Mouse (Mus musculus): ENCODE measurements at regions not wholly inside any gene's neighbourhood (a gene's known extent, or its start where the extent isn't known, plus 50 kb on each side); places are given as distances from the start of the nearest gene placed in this dataset.

- no peak overlapping the region for H3K9ac ChIP-seq (ENCODE audit: low read depth, low read length)
- H3K27ac ChIP-seq (ENCODE audit: low read depth, low read length) = no peak overlapping the region
- H3K4me3 ChIP-seq (ENCODE audit: low read length) = no peak overlapping the region
- H3K27me3 ChIP-seq (replicated peaks; ENCODE audit: control insufficient read depth, insufficient read depth, low read length) = no peaks in the 10 kb centered on the region
- no peaks in the 10 kb centered on the region for H3K9me3 ChIP-seq (ENCODE audit: control insufficient read depth, low read length)
- H3K36me3 ChIP-seq (ENCODE audit: control insufficient read depth, insufficient read depth, low read length) = no peaks in the 10 kb centered on the region
- ATAC-seq = no peak
- no peaks in the 10 kb centered on the region for H3K4me1 ChIP-seq (ENCODE audit: control insufficient read depth, insufficient read depth, low read depth, low read length)
- no peak overlapping the region for H3K4me2 ChIP-seq (ENCODE audit: low read length)
These were observed 114.7 kb upstream of the Ndp start for GRCm38 (mm10) chrX:17026161-17026829.

- ATAC-seq = no peak
These were observed 106.2 kb upstream of the Ndp start for GRCm38 (mm10) chrX:17017823-17018222.

GRCm38 (mm10) chrX:17009188-17009587, 97.6 kb upstream of the Ndp start:
- Histone ChIP-seq H3K9me3 (ENCODE audit: control insufficient read depth, low read length) (no peaks in the 10 kb centered on the region), H3K9ac (ENCODE audit: low read depth, low read length) (no peak overlapping the region), H3K36me3 (ENCODE audit: control insufficient read depth, insufficient read depth, low read length) (no peaks in the 10 kb centered on the region), H3K4me3 (ENCODE audit: low read length) (no peak overlapping the region), H3K4me1 (ENCODE audit: control insufficient read depth, insufficient read depth, low read depth, low read length) (no peaks in the 10 kb centered on the region), H3K27me3 (replicated peaks; ENCODE audit: control insufficient read depth, insufficient read depth, low read length) (no peaks in the 10 kb centered on the region), H3K4me2 (ENCODE audit: low read length) (no peak overlapping the region), H3K27ac (ENCODE audit: low read depth, low read length) (no peak overlapping the region)
- no peak for ATAC-seq
- 71% methylated on average over 2 of the region's 2 CpGs for WGBS

More at GRCm38 (mm10) chrX:17017823-17018222, 106.2 kb upstream of the Ndp start:
- Histone ChIP-seq H3K9me3 (ENCODE audit: control insufficient read depth, low read length) (no peaks in the 10 kb centered on the region), H3K27ac (ENCODE audit: low read depth, low read length) (no peak overlapping the region), H3K4me2 (ENCODE audit: low read length) (no peak overlapping the region), H3K36me3 (ENCODE audit: control insufficient read depth, insufficient read depth, low read length) (no peaks in the 10 kb centered on the region), H3K9ac (ENCODE audit: low read depth, low read length) (no peak overlapping the region), H3K4me3 (ENCODE audit: low read length) (no peak overlapping the region), H3K4me1 (ENCODE audit: control insufficient read depth, insufficient read depth, low read depth, low read length) (no peaks in the 10 kb centered on the region), H3K27me3 (replicated peaks; ENCODE audit: control insufficient read depth, insufficient read depth, low read length) (no peaks in the 10 kb centered on the region)
- 75% methylated on average over 1 of the region's 1 CpGs for WGBS

DNA sequence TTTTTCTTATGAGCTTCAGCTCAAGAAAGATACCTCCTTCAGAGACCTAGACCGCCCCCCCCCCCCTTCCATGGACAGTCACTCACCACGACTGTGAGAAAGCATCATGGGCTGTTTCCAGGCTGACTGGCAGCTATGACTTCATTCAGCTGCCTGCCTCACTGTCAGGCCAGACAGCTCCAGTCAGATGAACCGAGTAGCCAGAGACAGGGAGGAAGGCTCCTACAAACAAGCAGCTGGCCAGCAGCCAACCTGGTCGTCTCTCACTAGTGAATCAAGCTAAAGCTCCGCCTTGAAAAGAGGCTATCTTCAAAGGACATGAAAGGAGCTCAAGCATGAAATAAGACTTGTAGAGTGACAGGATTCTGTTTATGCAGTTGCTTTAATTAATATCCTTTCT, 87.0 kb upstream of the Ndp start:
- 33% methylated on average over 5 of the region's 5 CpGs for WGBS
- no peaks in the 10 kb centered on the region for H3K4me1 ChIP-seq (ENCODE audit: control insufficient read depth, insufficient read depth, low read depth, low read length)
- H3K27me3 ChIP-seq (replicated peaks; ENCODE audit: control insufficient read depth, insufficient read depth, low read length) = no peaks in the 10 kb centered on the region
- no peak overlapping the region for H3K27ac ChIP-seq (ENCODE audit: low read depth, low read length)
- H3K36me3 ChIP-seq (ENCODE audit: control insufficient read depth, insufficient read depth, low read length) = no peaks in the 10 kb centered on the region
- no peaks in the 10 kb centered on the region for H3K9me3 ChIP-seq (ENCODE audit: control insufficient read depth, low read length)
- peak; percentile 89 for ATAC-seq
- H3K4me3 ChIP-seq (ENCODE audit: low read length) = no peak overlapping the region
- no peak overlapping the region for H3K9ac ChIP-seq (ENCODE audit: low read depth, low read length)
- H3K4me2 ChIP-seq (ENCODE audit: low read length) = no peak overlapping the region
